Mouse (Mus musculus): ENCODE data around the gene Kdm1b. TPM values are rescaled to one million over a fixed set of nuclear protein-coding genes. Genes with fewer than 3 reads are reported as not detected.
A peak's percentile ranks its signal among the peaks of the same experiment; 100 is the strongest.

Kdm1b gene
- polyA plus RNA-seq, 1 experiment: 12.1 TPM

DNA sequence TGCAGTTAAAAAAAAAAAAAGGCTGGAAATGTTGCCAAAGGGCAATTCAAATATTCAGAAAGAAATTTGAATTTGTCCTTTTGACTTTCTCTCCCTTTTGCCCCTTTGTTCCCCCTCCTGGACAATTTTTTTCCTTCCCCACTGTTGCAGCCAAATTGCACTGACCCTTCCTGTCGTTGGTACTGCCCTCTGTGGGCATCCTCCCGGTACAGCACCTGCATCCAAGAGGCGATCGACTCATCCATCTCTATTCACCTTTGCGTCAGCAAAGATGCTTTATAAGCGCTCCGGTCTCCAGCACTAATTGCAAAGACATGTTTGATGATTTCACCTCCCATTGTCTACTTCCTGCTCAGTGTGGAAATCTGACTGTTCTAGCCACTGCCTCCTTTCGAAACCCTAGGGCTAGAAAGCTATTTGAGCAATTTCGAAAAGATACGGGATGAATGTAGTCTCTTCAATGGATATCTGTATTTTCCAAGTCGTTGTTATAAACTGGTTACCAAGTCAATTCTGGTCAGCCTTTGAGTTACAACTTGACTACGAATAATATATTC, 78.1 kb downstream of the Kdm1b start:
- peaks cover 7% of the 10 kb centered on the region for H3K4me1 ChIP-seq (ENCODE audit: control insufficient read depth, insufficient read depth, low read length)
- no peak overlapping the region for H3K4me3 ChIP-seq (ENCODE audit: insufficient read depth, low read length)
- H3K27ac ChIP-seq (ENCODE audit: insufficient read depth, low read length): no peak overlapping the region
- peak; percentile 35; the same call in 1 of the 2 replicates for TF ChIP-seq CTCF (IDR thresholded peaks at IDR 0.05; ENCODE audit: borderline replicate concordance, insufficient read depth, low read length)
- no peak for TF ChIP-seq POLR2A (IDR thresholded peaks at IDR 0.05; ENCODE audit: low read depth, low read length)

DNA sequence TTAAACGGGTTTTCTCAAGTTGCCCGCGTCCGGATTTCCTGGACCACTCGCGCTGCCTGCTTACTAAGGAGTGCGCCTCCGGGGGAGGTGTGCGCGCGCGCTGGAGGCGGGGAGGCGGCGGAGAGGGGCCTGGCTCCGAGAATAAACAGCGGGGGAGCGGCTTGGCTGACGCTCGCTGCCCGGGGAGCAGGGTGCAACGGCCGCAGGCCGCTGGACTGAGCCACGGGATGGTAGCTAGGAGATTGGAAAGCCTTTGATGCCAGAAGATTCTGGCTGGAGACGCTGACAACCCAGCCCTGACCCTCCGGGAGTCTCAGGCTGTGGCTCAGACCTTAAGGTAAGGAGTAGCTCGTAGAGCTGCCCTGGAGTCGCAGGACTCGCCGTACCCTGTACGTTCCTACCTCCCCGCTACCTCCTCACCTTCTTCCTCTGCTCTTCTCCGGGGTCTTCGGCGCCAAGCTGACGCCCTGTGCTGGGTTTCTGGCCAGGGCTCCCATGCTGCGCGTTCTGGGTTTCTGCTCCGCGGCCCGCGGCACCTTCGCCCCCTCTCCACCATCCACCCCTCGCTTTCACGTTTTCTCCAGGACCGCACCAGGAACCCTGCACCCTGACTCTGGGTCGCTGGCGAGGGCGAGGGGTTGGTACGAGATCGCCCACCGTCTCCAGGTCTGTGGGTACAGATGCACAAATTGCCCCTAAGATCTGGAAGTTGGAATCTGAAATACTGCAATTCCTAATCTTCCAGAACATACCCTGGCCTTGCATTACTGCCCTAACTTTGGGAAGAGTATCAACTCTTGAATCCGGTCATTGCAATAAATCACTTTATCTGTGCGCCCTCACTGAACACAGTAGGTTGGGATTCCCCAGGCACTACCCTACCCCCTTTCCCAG, 79.5 kb downstream of the Kdm1b start, which contains the start of gene Rnf144b:
Rnf144b (plus strand) TSS at position 120 of the 894 bp plus-strand sequence.
- H3K27ac ChIP-seq (ENCODE audit: insufficient read depth, low read length): no peak within 1 kb of the TSS
- H3K4me3 ChIP-seq (ENCODE audit: insufficient read depth, low read length): peak within 1 kb of the TSS; percentile 45
- H3K4me1 ChIP-seq (ENCODE audit: control insufficient read depth, insufficient read depth, low read length): peaks cover 7% of the 10 kb centered on the region
- no peak; the same call in 1 of the 2 replicates for TF ChIP-seq POLR2A (IDR thresholded peaks at IDR 0.05; ENCODE audit: low read depth, low read length)
- TF ChIP-seq CTCF (IDR thresholded peaks at IDR 0.05; ENCODE audit: borderline replicate concordance, insufficient read depth, low read length): no peak

DNA sequence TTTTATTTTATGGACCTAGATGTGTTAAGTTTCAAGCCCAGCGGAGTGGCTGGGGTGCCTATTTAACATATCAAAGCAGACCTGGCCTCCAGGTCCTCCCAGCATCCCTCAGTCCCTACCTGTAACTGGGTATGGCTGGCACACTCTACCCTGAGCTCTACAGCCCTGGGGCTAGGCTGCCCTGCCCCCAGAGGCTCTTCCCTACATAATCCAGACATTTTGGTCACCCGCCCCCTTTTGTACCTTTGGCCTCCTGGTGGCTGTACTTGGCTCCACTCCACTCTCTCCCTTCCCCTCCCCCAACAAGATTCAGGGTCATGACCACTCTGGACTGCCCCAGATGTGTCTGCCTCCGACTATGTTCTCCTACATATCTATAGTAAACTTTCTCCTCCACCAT, 81.2 kb downstream of the Kdm1b start:
- no peak for TF ChIP-seq CTCF (IDR thresholded peaks at IDR 0.05; ENCODE audit: borderline replicate concordance, insufficient read depth, low read length)
- no peak for TF ChIP-seq POLR2A (IDR thresholded peaks at IDR 0.05; ENCODE audit: low read depth, low read length)

DNA sequence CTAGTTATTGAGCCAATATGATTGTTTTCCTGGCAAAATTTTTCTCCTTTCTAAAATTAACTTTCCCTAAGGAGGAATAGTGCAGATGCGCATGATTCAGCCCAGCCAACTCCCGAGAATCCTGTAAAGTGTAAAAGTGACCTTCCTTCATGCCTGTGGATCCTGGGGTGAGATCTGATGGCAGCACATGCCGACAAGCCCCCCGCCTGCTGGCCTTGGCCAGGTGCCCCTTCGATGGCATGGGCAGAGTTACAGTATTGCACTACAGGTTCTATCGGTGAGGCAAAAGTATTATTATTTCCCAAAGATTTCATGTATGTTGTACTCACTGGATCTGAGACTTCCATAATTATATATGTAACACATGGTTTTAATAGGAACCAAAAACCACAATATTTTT, 81.7 kb downstream of the Kdm1b start:
- peaks cover 7% of the 10 kb centered on the region for H3K4me1 ChIP-seq (ENCODE audit: control insufficient read depth, insufficient read depth, low read length)
- H3K27ac ChIP-seq (ENCODE audit: insufficient read depth, low read length): 0 out of 2 replicates have a peak overlapping the region, but pooled peaks have one; percentile 54
- TF ChIP-seq POLR2A (IDR thresholded peaks at IDR 0.05; ENCODE audit: low read depth, low read length) (no peak), CTCF (IDR thresholded peaks at IDR 0.05; ENCODE audit: borderline replicate concordance, insufficient read depth, low read length) (no peak)
- H3K4me3 ChIP-seq (ENCODE audit: insufficient read depth, low read length): no peak overlapping the region

More for the DNA sequence above, 81.2 kb downstream of the Kdm1b start:
- H3K4me1 ChIP-seq (ENCODE audit: control insufficient read depth, insufficient read depth, low read length): peaks cover 7% of the 10 kb centered on the region
- H3K27ac ChIP-seq (ENCODE audit: insufficient read depth, low read length): no peak overlapping the region
- H3K4me3 ChIP-seq (ENCODE audit: insufficient read depth, low read length): no peak overlapping the region

DNA sequence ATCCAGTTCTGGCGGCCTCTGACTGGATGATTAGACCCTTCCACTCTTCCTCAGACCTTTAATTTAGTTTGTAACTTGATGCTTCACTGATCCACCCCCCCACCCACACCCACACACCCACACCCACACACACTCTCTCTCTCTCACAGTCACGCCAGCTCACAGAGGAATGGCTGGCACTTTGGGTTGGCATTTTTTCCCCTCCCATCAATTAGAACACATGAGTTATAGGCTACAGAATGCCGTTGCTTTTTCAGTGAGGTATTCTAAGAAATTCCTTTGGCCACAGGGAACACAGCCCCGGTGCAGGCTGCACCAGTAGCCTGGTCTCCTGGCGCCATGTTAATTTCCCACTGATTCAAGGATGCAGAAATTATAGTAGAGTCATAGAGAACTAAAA, 82.3 kb downstream of the Kdm1b start:
- Histone ChIP-seq H3K4me3 (ENCODE audit: insufficient read depth, low read length) (no peak overlapping the region), H3K4me1 (ENCODE audit: control insufficient read depth, insufficient read depth, low read length) (peaks cover 7% of the 10 kb centered on the region), H3K27ac (ENCODE audit: insufficient read depth, low read length) (no peak overlapping the region)
- TF ChIP-seq POLR2A (IDR thresholded peaks at IDR 0.05; ENCODE audit: low read depth, low read length) (no peak), CTCF (IDR thresholded peaks at IDR 0.05; ENCODE audit: borderline replicate concordance, insufficient read depth, low read length) (no peak)

DNA sequence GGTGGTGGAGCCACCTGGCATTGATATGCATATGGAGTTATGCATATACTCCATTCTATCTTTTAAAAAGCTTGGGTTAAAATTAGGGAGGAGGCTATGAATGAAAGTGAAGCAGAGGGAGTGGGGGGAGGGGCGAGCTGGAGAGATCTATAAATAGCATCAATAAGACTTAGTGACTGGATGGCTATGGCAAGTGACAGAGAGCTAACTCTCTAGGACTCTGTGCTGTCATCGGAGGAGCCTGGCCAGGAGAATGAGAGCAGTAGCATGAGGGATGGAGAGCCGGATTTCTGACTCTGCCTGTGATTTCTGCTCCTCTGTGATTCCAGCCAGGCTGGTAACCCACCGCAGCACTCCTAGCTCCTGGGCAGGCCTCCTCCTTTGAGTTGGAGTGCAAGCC, 85.8 kb downstream of the Kdm1b start:
- no peak overlapping the region for H3K4me3 ChIP-seq (ENCODE audit: insufficient read depth, low read length)
- no peak for TF ChIP-seq CTCF (IDR thresholded peaks at IDR 0.05; ENCODE audit: borderline replicate concordance, insufficient read depth, low read length)
- no peak for TF ChIP-seq POLR2A (IDR thresholded peaks at IDR 0.05; ENCODE audit: low read depth, low read length)
- no peak overlapping the region for H3K27ac ChIP-seq (ENCODE audit: insufficient read depth, low read length)
- peaks cover 7% of the 10 kb centered on the region for H3K4me1 ChIP-seq (ENCODE audit: control insufficient read depth, insufficient read depth, low read length)

DNA sequence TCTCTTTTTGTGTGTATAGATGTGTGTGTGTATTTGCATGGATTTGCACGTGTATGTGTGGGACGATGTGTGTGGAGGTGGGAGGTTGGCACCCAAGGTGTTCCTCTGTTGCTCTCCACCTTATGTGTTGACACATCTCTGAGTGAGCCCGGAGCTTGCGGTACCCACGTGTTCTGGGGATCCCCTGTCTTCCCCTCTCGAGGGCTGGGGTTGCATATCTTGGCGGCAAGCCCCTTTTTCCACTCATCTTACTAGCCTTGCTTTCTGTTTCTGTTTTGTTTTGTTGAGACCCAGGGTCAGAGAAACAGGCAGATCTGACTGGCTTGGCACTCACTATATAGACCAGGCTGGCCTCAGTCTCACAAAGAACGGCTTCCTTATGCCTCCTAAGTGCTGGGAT, 89.8 kb downstream of the Kdm1b start:
- H3K4me1 ChIP-seq (ENCODE audit: control insufficient read depth, insufficient read depth, low read length): peaks cover 2% of the 10 kb centered on the region; the same call in 1 of the 2 replicates
- no peak for TF ChIP-seq CTCF (IDR thresholded peaks at IDR 0.05; ENCODE audit: borderline replicate concordance, insufficient read depth, low read length)
- H3K4me3 ChIP-seq (ENCODE audit: insufficient read depth, low read length): no peak overlapping the region
- no peak overlapping the region for H3K27ac ChIP-seq (ENCODE audit: insufficient read depth, low read length)

DNA sequence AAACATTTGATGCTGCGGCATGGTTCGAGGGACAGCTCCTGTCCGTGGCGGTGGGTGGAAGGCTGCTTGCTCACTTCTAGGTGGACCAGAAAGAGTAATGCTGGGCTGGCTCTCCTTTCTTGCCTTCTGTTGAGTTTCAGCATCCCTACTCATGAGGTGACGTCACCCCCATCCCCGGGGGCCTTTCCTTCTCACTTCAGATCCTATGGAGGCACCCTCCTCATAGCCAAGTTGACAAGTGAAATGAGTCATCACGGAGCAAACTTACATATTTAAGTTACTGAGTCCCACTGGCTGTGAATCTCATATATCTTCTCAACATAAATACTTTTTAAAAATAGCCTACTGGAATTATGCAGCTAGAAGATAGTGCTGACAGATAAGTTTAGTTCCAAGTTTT, 91.5 kb downstream of the Kdm1b start:
- TF ChIP-seq CTCF (IDR thresholded peaks at IDR 0.05; ENCODE audit: borderline replicate concordance, insufficient read depth, low read length) (no peak), POLR2A (IDR thresholded peaks at IDR 0.05; ENCODE audit: low read depth, low read length) (no peak)
- H3K4me1 ChIP-seq (ENCODE audit: control insufficient read depth, insufficient read depth, low read length): peaks cover 2% of the 10 kb centered on the region; the same call in 1 of the 2 replicates
- H3K4me3 ChIP-seq (ENCODE audit: insufficient read depth, low read length): no peak overlapping the region
- H3K27ac ChIP-seq (ENCODE audit: insufficient read depth, low read length): 0 out of 2 replicates have a peak overlapping the region, but pooled peaks have one; percentile 5

Other genes with a start within 250 kb of the Kdm1b start
- gene Kif13a, start 113.6 kb upstream of the Kdm1b start, polyA plus RNA-seq (2011; ENCODE audit: insufficient read length, low read depth, missing spikeins): 29.0 and 32.5 TPM in 2 replicates
- gene Nhlrc1, start 28.6 kb upstream of the Kdm1b start, polyA plus RNA-seq (2011; ENCODE audit: insufficient read length, low read depth, missing spikeins): 0.76 and 1.2 TPM in 2 replicates
- gene Tpmt, start 1.2 kb downstream of the Kdm1b start, polyA plus RNA-seq (2011; ENCODE audit: insufficient read length, low read depth, missing spikeins): 18.0 and 23.9 TPM in 2 replicates
- gene Dek, start 62.7 kb downstream of the Kdm1b start, polyA plus RNA-seq (2011; ENCODE audit: insufficient read length, low read depth, missing spikeins): 85.5 and 157 TPM in 2 replicates
- gene Rnf144b, start 79.2 kb downstream of the Kdm1b start, polyA plus RNA-seq (2011; ENCODE audit: insufficient read length, low read depth, missing spikeins): 1.4 and 1.5 TPM in 2 replicates